Mouse (Mus musculus): ENCODE results near the gene Runx1.
A peak's percentile ranks its signal among the peaks of the same experiment; 100 is the strongest.

Gene Runx1

GRCm38 (mm10) chr16:92793741-92794140 is 32.2 kb downstream of the Runx1 start:
- DNase-seq (ENCODE audit: low read depth, low spot score): no peak

GRCm38 (mm10) chr16:92792905-92793304 is 33.0 kb downstream of the Runx1 start:
- DNase-seq (ENCODE audit: low read depth, low spot score): no peak

GRCm38 (mm10) chr16:92790601-92791000 is 35.3 kb downstream of the Runx1 start:
- no peak for DNase-seq (ENCODE audit: low read depth, low spot score)

GRCm38 (mm10) chr16:92789840-92790239 is 36.1 kb downstream of the Runx1 start:
- no peak for DNase-seq (ENCODE audit: low read depth, low spot score)

GRCm38 (mm10) chr16:92788446-92788845 is 37.5 kb downstream of the Runx1 start:
- DNase-seq (ENCODE audit: low read depth, low spot score): no peak

- DNase-seq (ENCODE audit: low read depth, low spot score): no peak
Measured at GRCm38 (mm10) chr16:92786883-92787321, 39.0 kb downstream of the Runx1 start.

- no peak for DNase-seq (ENCODE audit: low read depth, low spot score)
Measured at GRCm38 (mm10) chr16:92786276-92786882, 39.6 kb downstream of the Runx1 start.

GRCm38 (mm10) chr16:92783651-92784131 is 42.3 kb downstream of the Runx1 start:
- DNase-seq (ENCODE audit: low read depth, low spot score): no peak

- no peak for DNase-seq (ENCODE audit: low read depth, low spot score)
Measured at GRCm38 (mm10) chr16:92782408-92782807, 43.5 kb downstream of the Runx1 start.

GRCm38 (mm10) chr16:92779896-92780435 is 46.0 kb downstream of the Runx1 start:
- no peak for DNase-seq (ENCODE audit: low read depth, low spot score)

- no peak for DNase-seq (ENCODE audit: low read depth, low spot score)
Measured at GRCm38 (mm10) chr16:92779175-92779574, 46.8 kb downstream of the Runx1 start.

GRCm38 (mm10) chr16:92778096-92778780 is 47.7 kb downstream of the Runx1 start:
- peak; percentile 57 for DNase-seq (ENCODE audit: low read depth, low spot score)

GRCm38 (mm10) chr16:92767862-92768261 is 58.1 kb downstream of the Runx1 start:
- DNase-seq (ENCODE audit: low read depth, low spot score): no peak

GRCm38 (mm10) chr16:92767423-92767822 is 58.5 kb downstream of the Runx1 start:
- no peak for DNase-seq (ENCODE audit: low read depth, low spot score)

- DNase-seq (ENCODE audit: low read depth, low spot score): no peak
Measured at GRCm38 (mm10) chr16:92764741-92765396, 61.1 kb downstream of the Runx1 start.

GRCm38 (mm10) chr16:92763666-92764065 is 62.3 kb downstream of the Runx1 start:
- no peak for DNase-seq (ENCODE audit: low read depth, low spot score)

GRCm38 (mm10) chr16:92761968-92762521 is 63.9 kb downstream of the Runx1 start:
- no peak for DNase-seq (ENCODE audit: low read depth, low spot score)

- no peak for DNase-seq (ENCODE audit: low read depth, low spot score)
Measured at GRCm38 (mm10) chr16:92760091-92760490, 65.9 kb downstream of the Runx1 start.

- DNase-seq (ENCODE audit: low read depth, low spot score): peak; percentile 25
Measured at GRCm38 (mm10) chr16:92757564-92757963, 68.4 kb downstream of the Runx1 start.

GRCm38 (mm10) chr16:92753944-92754343 is 72.0 kb downstream of the Runx1 start:
- DNase-seq (ENCODE audit: low read depth, low spot score): no peak

GRCm38 (mm10) chr16:92753139-92753538 is 72.8 kb downstream of the Runx1 start:
- DNase-seq (ENCODE audit: low read depth, low spot score): no peak

GRCm38 (mm10) chr16:92748272-92748671 is 77.7 kb downstream of the Runx1 start:
- no peak for DNase-seq (ENCODE audit: low read depth, low spot score)

Data from R1 (cell line).